Mouse (Mus musculus) left cerebral cortex, adult 8-10 months (tissue): ENCODE measurements around the gene 2810021J22Rik. TPM values are rescaled to one million over a fixed set of nuclear protein-coding genes. Genes with fewer than 3 reads are reported as not detected.
"Not testable (repeated sequence)": the region's sequence is repeated elsewhere in the genome, so short reads cannot be mapped to it uniquely, and the experiment has no call there.

Experiments
- DNase-seq, 2 experiments: peaks; one replicate each; pipeline ENCODE4 v3.0.0; 2022; ENCODE audit warnings: low spot score in 2 of 2
- total RNA-seq, 4 experiments: library from RNA; stranded (reverse); gene quantifications; 2 replicates each; pipeline ENCODE4 v1.2.4; 2022

2810021J22Rik gene
- 10 to 100 TPM in 3 of 4 experiments, 1 to 10 TPM in 1; 7.3 to 14.5 (median 12.3) TPM for total RNA-seq

DNA sequence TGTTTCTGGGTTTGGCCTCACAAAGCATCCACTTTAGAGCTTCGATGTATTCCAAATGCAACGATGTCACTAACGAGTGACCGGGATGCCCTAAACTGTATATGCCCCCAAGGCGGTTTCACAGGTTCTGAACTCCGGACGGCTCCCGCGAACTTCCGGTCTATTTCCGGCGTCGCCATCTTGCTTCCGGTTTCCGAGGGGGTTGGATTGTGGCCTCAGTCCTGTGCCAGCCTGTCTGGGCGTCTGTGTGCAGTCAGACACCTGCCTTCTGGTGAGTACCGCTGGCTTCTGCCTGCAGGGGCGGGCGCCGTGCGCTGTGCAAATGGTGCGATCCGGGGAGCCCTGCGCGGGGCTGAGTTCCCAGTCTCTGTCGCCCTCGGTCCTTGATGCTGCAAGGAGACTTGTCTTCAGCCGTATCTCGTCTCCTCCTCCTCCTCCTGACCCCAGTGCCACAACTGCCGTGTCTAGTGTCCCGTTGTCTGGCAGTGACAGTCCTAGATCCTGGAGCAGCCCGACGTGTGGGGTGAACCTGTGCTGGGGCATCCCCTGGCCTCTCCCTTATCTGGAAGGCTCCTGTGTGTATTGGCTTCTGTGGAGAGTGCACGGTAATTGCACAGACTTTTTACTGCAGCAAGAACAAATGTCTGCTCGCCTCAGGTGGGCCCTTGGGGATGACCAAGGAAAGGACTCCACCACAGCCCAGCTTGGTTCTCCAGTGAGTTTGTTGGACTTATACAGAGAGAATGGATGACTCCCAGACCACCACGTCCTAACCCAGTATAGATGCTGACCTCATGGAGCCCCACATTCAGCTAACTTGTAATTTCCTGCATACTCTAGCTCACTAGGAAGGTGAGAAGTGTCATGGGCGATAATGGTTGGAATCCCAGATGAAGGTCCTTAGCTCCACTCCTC is at the start of gene 2810021J22Rik:
Gene 2810021J22Rik (plus strand): TSS at position 178 of the 915 bp plus-strand sequence.
- peak; percentile 63 to 73 for DNase-seq

DNA sequence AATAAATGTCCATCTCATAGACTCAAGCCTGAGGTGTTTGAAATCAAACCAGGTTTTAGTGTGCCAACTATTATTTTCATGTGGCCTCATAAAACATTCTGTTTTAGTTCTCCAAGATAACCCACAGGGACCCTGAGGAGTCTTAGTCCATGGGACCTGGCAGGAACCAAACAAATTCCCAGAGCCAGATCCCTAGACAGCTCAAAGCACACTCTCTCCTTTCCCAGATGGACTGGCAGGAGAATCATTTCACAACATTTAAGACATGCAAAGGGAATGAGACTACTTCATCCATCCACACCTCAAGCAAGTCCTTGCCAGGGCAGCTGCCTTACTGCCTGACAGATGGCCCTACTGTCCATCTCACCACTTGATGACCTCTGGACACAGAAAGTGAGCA is 38.1 kb upstream of the 2810021J22Rik start, which contains the start of gene Olfr312:
Gene Olfr312 (plus strand): TSS at position 301 of the 400 bp plus-strand sequence.
- not testable (repeated sequence) for DNase-seq

- DNase-seq, result no peak
These were observed 37.3 kb upstream of the 2810021J22Rik start for GRCm38 (mm10) chr11:58829764-58830163.

- DNase-seq, result not testable (repeated sequence)
These were observed 34.5 kb upstream of the 2810021J22Rik start for GRCm38 (mm10) chr11:58832541-58832940.

GRCm38 (mm10) chr11:58838951-58839350 is 28.1 kb upstream of the 2810021J22Rik start, which contains the start of gene Olfr311:
Gene Olfr311 (plus strand): TSS chr11:58839251.
- DNase-seq, result not testable (repeated sequence)

GRCm38 (mm10) chr11:58846919-58847461 is 20.0 kb upstream of the 2810021J22Rik start, which contains the start of gene Gm12258:
Gene Gm12258 (plus strand): TSS chr11:58847158.
- peak; percentile 55 to 90 for DNase-seq

DNA sequence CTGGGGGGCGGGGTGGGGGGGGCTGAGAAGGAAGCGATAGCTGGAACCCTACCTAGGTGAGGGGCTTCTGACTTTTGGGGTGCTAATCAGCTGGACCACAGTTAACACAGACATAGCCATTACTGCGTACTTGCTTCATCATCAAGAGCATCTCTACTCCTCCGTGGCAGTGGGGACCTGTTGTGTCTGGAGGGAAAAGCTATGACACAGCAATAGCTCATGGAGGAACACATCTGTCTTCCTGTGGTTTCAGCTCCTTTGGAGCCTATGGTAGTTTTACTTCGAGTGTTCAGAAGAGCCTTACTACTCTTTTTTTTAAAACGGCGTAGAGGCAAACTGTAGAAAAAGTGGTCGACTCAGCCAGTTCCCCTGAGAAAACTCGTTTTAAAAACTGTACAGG is 19.4 kb upstream of the 2810021J22Rik start:
- no peak for DNase-seq

- DNase-seq, result no peak
These were observed 17.3 kb upstream of the 2810021J22Rik start for GRCm38 (mm10) chr11:58849731-58850130.

DNA sequence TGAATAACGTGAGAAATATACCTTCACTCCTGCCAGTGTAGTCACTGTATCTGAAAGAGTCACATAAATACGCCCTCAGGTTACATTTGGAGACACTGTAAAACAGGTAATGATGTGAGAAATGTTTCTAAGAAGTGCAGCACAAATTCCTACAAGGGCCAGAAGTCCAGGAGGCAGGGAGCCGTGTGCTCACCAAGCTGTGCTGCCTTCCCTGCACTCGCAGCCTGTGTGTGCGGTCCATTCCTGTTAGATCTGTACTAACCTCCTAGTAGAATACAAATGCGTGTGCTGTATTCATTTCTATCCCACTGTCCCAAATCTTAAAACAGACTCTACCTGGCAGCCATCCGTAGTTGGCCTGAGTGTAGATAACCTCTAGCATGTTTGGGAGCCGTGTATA is 6.3 kb upstream of the 2810021J22Rik start:
- no peak for DNase-seq

- no peak for DNase-seq
These were observed 926 bp downstream of the 2810021J22Rik start for GRCm38 (mm10) chr11:58867954-58868330.

- DNase-seq, result no peak
These were observed 3.9 kb downstream of the 2810021J22Rik start for GRCm38 (mm10) chr11:58870961-58871360.

DNA sequence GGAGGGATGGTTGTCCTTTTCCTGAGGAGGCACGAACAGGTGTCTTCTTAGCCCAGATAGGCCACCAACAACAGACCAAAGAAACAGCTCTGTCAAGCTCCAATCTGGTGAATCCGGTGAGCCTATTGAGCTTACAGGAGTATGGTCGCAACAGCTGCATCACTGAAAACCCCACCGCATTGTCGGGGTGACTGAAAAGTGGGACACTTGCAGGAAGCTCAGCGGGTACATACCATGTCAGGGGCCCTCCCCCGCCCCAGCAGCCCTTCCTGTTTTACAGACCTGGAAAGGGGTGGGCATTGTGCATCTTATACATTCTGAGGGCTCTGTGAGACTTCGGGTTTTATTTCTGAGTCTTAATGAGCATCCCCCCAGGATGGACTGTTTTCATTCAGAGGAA is 16.7 kb downstream of the 2810021J22Rik start:
- no peak for DNase-seq

DNA sequence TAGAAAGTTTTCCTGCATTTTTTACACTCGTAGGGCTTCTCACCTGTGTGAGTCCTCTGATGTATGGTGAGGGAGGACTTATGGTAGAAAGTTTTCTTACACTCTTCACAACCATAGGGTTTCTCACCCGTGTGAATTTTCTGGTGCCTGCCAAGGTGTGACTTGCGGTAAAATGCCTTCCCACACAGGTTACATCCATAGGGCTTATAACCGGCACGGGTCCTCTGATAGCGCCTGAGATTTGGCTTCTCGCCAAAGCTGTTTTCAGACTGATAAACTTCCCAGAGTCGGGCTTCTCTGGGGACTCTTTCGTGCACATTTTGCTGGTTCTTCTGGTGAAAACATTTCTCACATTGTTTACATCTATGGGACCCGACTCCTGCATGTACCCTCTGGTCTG is 23.5 kb downstream of the 2810021J22Rik start:
- DNase-seq, result no peak

DNA sequence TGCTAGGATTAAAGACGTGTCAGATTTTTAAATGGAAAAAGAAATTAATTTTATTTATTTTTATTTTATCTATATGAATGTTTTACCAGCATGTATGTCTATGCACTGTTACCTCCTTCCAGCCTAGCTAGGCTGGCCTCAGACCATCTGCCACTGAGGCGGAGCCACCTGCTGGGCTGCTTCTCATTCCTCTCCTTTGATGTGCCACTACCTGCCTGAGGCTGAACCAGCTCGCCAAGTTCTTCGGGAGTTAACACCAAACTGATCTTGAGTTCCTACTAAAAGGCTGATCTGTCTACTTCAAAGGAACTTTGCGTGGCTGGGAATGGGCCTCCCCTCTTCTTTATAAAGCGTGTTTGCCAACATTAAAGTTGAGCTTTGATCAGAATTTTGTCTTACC is 27.4 kb downstream of the 2810021J22Rik start:
- DNase-seq, result no peak

- DNase-seq, result no peak
These were observed 30.5 kb downstream of the 2810021J22Rik start for GRCm38 (mm10) chr11:58897485-58897884.

DNA sequence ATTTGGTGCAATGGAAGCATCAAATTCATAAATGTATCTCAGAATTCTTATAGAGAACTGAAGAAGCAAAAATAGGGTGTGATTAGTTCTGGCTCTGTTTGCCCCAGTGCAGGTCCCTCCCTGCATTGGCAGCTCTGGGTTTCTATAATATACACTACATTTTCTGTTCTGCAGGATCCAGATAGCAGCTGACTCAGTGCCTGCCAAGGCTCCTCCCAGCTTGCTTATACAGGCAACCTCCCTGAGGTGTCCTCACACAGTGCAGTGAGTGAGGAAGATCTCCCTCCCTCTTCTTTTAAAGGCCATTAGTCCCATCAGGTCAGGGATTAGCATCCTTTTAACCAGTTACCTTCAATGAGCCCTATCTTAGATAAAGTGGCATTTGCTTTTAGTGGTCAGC is 34.1 kb downstream of the 2810021J22Rik start:
- DNase-seq, result no peak

- DNase-seq, result peak; percentile 91 to 95
These were observed 36.7 kb downstream of the 2810021J22Rik start, which contains the start of gene Zfp39 for GRCm38 (mm10) chr11:58903511-58904409. Gene Zfp39 (minus strand): TSS chr11:58904225.

DNA sequence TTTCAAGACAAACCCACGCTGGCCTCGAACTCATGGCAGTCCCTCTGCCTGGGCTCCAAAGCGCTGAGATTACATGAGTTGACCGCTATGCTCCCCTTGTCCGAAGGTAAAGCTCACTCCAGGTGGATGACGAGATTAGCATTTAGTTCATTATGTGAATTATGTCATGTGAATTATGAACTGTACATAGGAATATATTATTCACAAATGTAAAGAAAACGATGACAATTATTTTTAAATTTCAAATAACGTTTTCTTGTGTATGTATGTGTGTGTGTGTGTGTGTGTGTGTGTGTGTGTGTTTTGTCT is 37.3 kb downstream of the 2810021J22Rik start:
- no peak for DNase-seq

- DNase-seq, result no peak
These were observed 37.8 kb downstream of the 2810021J22Rik start for GRCm38 (mm10) chr11:58904838-58905237.

GRCm38 (mm10) chr11:58913776-58914175 is 46.8 kb downstream of the 2810021J22Rik start:
- DNase-seq, result no peak

DNA sequence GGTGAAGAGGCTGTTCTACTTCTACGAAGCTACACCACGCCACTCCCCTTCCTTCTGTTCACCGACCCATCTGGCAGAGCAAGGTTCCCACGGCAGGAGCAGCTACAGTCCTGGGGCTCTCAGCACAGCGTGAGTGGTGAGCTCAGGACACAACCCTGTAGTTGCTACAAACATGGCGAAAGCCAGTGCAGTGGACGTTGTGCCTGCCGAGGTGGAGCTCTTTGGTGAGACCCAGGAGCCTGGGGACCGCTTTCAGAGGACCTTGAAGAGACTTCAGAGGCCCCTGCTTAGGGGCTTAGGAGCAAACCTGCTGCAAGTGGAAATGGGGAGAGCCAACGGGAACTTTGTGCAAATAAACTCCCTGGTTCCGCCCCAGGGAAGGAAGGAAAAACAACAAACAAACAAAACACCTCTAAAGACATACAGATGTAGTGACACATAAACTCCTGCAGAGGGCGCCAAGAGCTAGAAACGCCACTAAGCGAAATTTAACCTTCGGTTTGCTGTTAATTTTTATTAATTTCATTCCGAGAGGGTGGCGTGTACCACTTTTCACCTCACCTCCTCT is 47.5 kb downstream of the 2810021J22Rik start:
- DNase-seq, result no peak
